Mouse (Mus musculus) E14TG2a.4 (cell line): ENCODE results near the gene Mrpl4.

Experiments used
- CTCF ChIP-seq: conservative IDR thresholded peaks from 2 replicates; pipeline ENCODE4 v1.5.1; 2014; ENCODE audit warnings: low read length
- NANOG ChIP-seq: IDR thresholded peaks from 2 replicates; pipeline ENCODE4 v1.6.1; 2014; ENCODE audit warnings: borderline replicate concordance, low read length, mixed read lengths

DNA sequence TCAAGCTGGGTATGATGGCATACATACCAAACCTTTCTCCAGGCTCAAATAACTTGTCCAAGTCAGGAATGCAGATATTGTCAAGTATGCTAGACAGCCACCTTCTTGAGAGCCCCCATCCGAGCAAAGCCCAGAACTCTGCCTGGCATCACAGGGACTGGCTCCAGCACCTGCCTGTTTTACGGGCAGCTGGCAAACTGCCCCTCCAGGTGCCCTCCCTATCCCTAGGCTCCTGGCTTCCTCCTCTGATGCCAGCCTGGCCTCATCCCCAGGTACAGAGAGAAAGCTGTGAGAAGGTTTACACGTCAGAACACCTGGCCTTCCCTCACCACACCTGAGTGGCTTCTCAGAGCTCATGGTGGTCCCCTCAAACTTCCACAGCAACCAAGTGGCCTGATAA, 45.5 kb upstream of the Mrpl4 start:
- TF ChIP-seq CTCF (no peak), NANOG (no peak)
